Mouse (Mus musculus) testis, adult 2 months (tissue): ENCODE measurements around the gene Rdh16f2. TPM values are rescaled to one million over a fixed set of nuclear protein-coding genes. Genes with fewer than 3 reads are reported as not detected.
"Not testable (repeated sequence)": the region's sequence is repeated elsewhere in the genome, so short reads cannot be mapped to it uniquely, and the experiment has no call there.

Experiments
- H3K27ac ChIP-seq: fragments of 200-500 bp; 2 replicates; pipeline ENCODE4 v1.5.1; 2012; ENCODE audit warnings: low read depth, low read length; ENCODE audit not compliant: control insufficient read depth, insufficient read depth
- H3K27me3 ChIP-seq: fragments of 200-500 bp; 2 replicates; pipeline ENCODE4 v1.6.1; 2012; ENCODE audit warnings: mild to moderate bottlenecking, low read length, moderate library complexity; ENCODE audit not compliant: control insufficient read depth, insufficient read depth
- H3K36me3 ChIP-seq: fragments of 200-500 bp; 2 replicates; pipeline ENCODE4 v1.6.1; 2012; ENCODE audit warnings: mild to moderate bottlenecking, low read length; ENCODE audit not compliant: control insufficient read depth, insufficient read depth
- H3K4me1 ChIP-seq: fragments of 200-500 bp; 2 replicates; pipeline ENCODE4 v1.6.1; 2012; ENCODE audit warnings: low read length; ENCODE audit not compliant: control insufficient read depth, insufficient read depth
- H3K4me3 ChIP-seq: fragments of 200-500 bp; 2 replicates; pipeline ENCODE4 v1.5.1; 2012; ENCODE audit warnings: low read depth, mild to moderate bottlenecking, low read length, moderate library complexity, mixed read lengths; ENCODE audit not compliant: control insufficient read depth
- CTCF ChIP-seq: fragments of 200-500 bp; IDR thresholded peaks from 2 replicates; pipeline ENCODE4 v1.5.1; 2012; ENCODE audit warnings: low read depth, mild to moderate bottlenecking, inconsistent platforms, low read length, moderate library complexity; ENCODE audit not compliant: control insufficient read depth, insufficient read depth, insufficient replicate concordance
- POLR2A ChIP-seq: fragments of 200-500 bp; IDR thresholded peaks from 2 replicates; pipeline ENCODE4 v1.6.1; 2012; ENCODE audit warnings: low read depth, mild to moderate bottlenecking, inconsistent platforms, low read length, moderate library complexity; ENCODE audit not compliant: control insufficient read depth
- polyA plus RNA-seq: library from polyadenylated mRNA; depleted of rRNA; stranded (reverse); fragments of >200 nt; gene quantifications from 2 replicates; pipeline ENCODE4 v1.2.3, GENCODE M21; 2012; rRNA removed

Gene Rdh16f2
- polyA plus RNA-seq, result 0.23 and 0.26 TPM in 2 replicates

- Histone ChIP-seq H3K4me3 (no peak within 1 kb of the TSS), H3K36me3 (no peaks in the 10 kb centered on the region), H3K27me3 (no peaks in the 10 kb centered on the region), H3K4me1 (no peaks in the 10 kb centered on the region), H3K27ac (no peak within 1 kb of the TSS)
- TF ChIP-seq POLR2A (no peak), CTCF (no peak)
These were observed at the start of gene Rdh16f2 for GRCm38 (mm10) chr10:127866232-127866631. TSS of gene Rdh16f2 (plus strand) at chr10:127866474.

GRCm38 (mm10) chr10:127817268-127817910, 48.9 kb upstream of the Rdh16f2 start:
- not testable (repeated sequence) for H3K36me3 ChIP-seq

GRCm38 (mm10) chr10:127821806-127822205, 44.5 kb upstream of the Rdh16f2 start:
- H3K4me3 ChIP-seq, H3K27me3 ChIP-seq, H3K27ac ChIP-seq, H3K4me1 ChIP-seq, H3K36me3 ChIP-seq: not testable (repeated sequence)

More at GRCm38 (mm10) chr10:127817268-127817910, 48.9 kb upstream of the Rdh16f2 start:
- H3K27me3 ChIP-seq, H3K4me1 ChIP-seq, H3K4me3 ChIP-seq, H3K27ac ChIP-seq: not testable (repeated sequence)

- peak; percentile 45; the same call in 1 of the 2 replicates for TF ChIP-seq CTCF
- TF ChIP-seq POLR2A, result no peak
- Histone ChIP-seq H3K27ac (no peak overlapping the region), H3K4me3 (peak overlapping the region; percentile 49), H3K4me1 (no peaks in the 10 kb centered on the region), H3K36me3 (no peaks in the 10 kb centered on the region), H3K27me3 (no peaks in the 10 kb centered on the region)
These were observed 40.9 kb upstream of the Rdh16f2 start for GRCm38 (mm10) chr10:127825386-127825785.

- Histone ChIP-seq H3K4me1 (no peaks in the 10 kb centered on the region), H3K27me3 (no peaks in the 10 kb centered on the region), H3K27ac (no peak overlapping the region), H3K4me3 (peak overlapping the region; percentile 29), H3K36me3 (no peaks in the 10 kb centered on the region)
- TF ChIP-seq POLR2A, result no peak
- no peak for TF ChIP-seq CTCF
These were observed 37.2 kb upstream of the Rdh16f2 start for GRCm38 (mm10) chr10:127829121-127829520.

GRCm38 (mm10) chr10:127834186-127834585, 32.1 kb upstream of the Rdh16f2 start:
- H3K27me3 ChIP-seq, H3K36me3 ChIP-seq, H3K4me1 ChIP-seq: not testable (repeated sequence)

GRCm38 (mm10) chr10:127835292-127835691, 31.0 kb upstream of the Rdh16f2 start:
- H3K4me3 ChIP-seq, result no peak overlapping the region
- no peaks in the 10 kb centered on the region for H3K27me3 ChIP-seq
- H3K4me1 ChIP-seq, result no peaks in the 10 kb centered on the region
- H3K36me3 ChIP-seq, result no peaks in the 10 kb centered on the region
- TF ChIP-seq POLR2A, result no peak
- no peak for TF ChIP-seq CTCF
- no peak overlapping the region for H3K27ac ChIP-seq

More at GRCm38 (mm10) chr10:127834186-127834585, 32.1 kb upstream of the Rdh16f2 start:
- not testable (repeated sequence) for H3K27ac ChIP-seq, H3K4me3 ChIP-seq

GRCm38 (mm10) chr10:127837793-127838192, 28.5 kb upstream of the Rdh16f2 start:
- H3K27ac ChIP-seq, H3K27me3 ChIP-seq, H3K36me3 ChIP-seq, H3K4me3 ChIP-seq, H3K4me1 ChIP-seq: not testable (repeated sequence)

GRCm38 (mm10) chr10:127838539-127838938, 27.7 kb upstream of the Rdh16f2 start:
- Histone ChIP-seq H3K36me3 (no peaks in the 10 kb centered on the region), H3K4me1 (no peaks in the 10 kb centered on the region), H3K27ac (no peak overlapping the region), H3K27me3 (no peaks in the 10 kb centered on the region), H3K4me3 (no peak overlapping the region)
- TF ChIP-seq POLR2A (no peak), CTCF (no peak)
